Mouse (Mus musculus) thymus, adult 2 months (tissue): ENCODE data around the gene Rnase12. TPM values are rescaled to one million over a fixed set of nuclear protein-coding genes. Genes with fewer than 3 reads are reported as not detected.

Source experiments
- DNase-seq: peaks from one replicate; pipeline ENCODE4 v3.0.0; 2021
- H3K27ac ChIP-seq: fragments of 200-500 bp; 2 replicates; pipeline ENCODE4 v1.5.1; 2012; ENCODE audit warnings: low read length, control low read depth; ENCODE audit not compliant: control insufficient read depth, insufficient read depth
- H3K27me3 ChIP-seq: fragments of 200-500 bp; 2 replicates; pipeline ENCODE4 v1.6.1; 2012; ENCODE audit warnings: mild to moderate bottlenecking, low read length, moderate library complexity, mixed read lengths; ENCODE audit not compliant: control insufficient read depth, insufficient read depth
- H3K36me3 ChIP-seq: fragments of 200-500 bp; 2 replicates; pipeline ENCODE4 v1.6.1; 2012; ENCODE audit warnings: mild to moderate bottlenecking, low read length, moderate library complexity; ENCODE audit not compliant: control insufficient read depth, insufficient read depth
- H3K4me1 ChIP-seq: fragments of 200-500 bp; replicated peaks from 2 replicates; pipeline ENCODE4 v1.6.1; 2012; ENCODE audit warnings: low read length; ENCODE audit not compliant: control insufficient read depth, insufficient read depth
- H3K4me3 ChIP-seq: fragments of 200-500 bp; 2 replicates; pipeline ENCODE4 v1.5.1; 2012; ENCODE audit warnings: mild to moderate bottlenecking, low read length, control low read depth, moderate library complexity; ENCODE audit not compliant: control insufficient read depth, insufficient read depth
- CTCF ChIP-seq: fragments of 200-500 bp; IDR thresholded peaks from 2 replicates; pipeline ENCODE4 v1.5.1; 2012; ENCODE audit warnings: mild to moderate bottlenecking, control low read depth, low read length, moderate library complexity, borderline replicate concordance; ENCODE audit not compliant: control insufficient read depth, poor library complexity, insufficient read depth; ENCODE audit errors: extremely low read depth
- POLR2A ChIP-seq: fragments of 200-500 bp; IDR thresholded peaks from 2 replicates; pipeline ENCODE4 v1.6.1; 2012; ENCODE audit warnings: mild to moderate bottlenecking, low read length, control low read depth, moderate library complexity; ENCODE audit not compliant: control insufficient read depth, poor library complexity, insufficient read depth; ENCODE audit errors: extremely low read depth
- WGBS: fragments of 180-500 bp; shearing (Covaris S2); methylation state at CpG from one replicate; pipeline ENCODE4 v1.1.7; 2018; 5-methylcytosine and 5-hydroxymethylcytosine counted together
- polyA plus RNA-seq: library from polyadenylated mRNA; depleted of rRNA; stranded (reverse); fragments of >200 nt; gene quantifications from 2 replicates; pipeline ENCODE4 v1.2.3, GENCODE M21; 2012; rRNA removed

Gene Rnase12
- polyA plus RNA-seq, 1 experiment: 0.49 TPM

DNA sequence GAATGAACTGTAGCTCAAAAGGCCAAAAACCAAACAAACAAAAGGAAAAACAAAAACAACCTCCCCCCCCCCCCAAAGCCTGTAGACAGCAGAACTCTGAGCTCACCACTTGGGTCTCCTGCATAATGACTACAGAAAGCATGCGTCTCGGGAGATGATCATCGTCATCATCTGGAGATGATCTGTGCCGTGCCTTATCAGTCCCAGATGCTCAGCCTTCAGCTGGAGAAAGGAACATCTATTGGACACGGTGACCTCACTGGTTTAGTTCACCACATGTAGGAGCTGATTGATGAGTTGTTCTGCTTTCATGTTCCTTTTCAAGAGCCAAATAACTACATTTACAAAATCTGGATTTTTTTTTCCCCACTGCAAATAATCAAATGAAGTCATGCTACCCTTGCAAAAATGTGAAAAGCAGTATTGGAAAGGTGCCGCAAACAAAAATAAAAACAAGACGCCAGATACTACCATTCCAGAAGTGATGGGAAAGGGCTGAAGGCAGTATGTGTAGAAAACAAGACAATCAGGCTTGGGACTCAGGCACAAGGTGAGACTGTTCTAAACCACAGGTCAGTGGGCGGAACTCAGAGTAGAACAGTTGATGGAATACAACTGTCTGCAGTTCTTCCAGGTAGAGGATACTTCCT lies 50.2 kb downstream of the Rnase12 start, which contains the start of gene Rnase10:
Rnase10 (plus strand) TSS at position 600 of the 650 bp plus-strand sequence.
- no peaks in the 10 kb centered on the region; the same call in 1 of the 2 replicates for H3K4me1 ChIP-seq
- no peaks in the 10 kb centered on the region for H3K27me3 ChIP-seq
- H3K4me3 ChIP-seq: no peak within 1 kb of the TSS
- H3K36me3 ChIP-seq: no peaks in the 10 kb centered on the region
- TF ChIP-seq POLR2A: no peak
- no peak for TF ChIP-seq CTCF
- 83% methylated on average over 8 of the region's 8 CpGs for WGBS
- no peak for DNase-seq
- peak within 1 kb of the TSS; percentile 13; the same call in 1 of the 2 replicates for H3K27ac ChIP-seq

Other genes with a start within 250 kb of the Rnase12 start
- gene Ccnb1ip1, start 249.9 kb downstream of the Rnase12 start, polyA plus RNA-seq: not detected in 2 replicates
- gene Parp2, start 249.8 kb downstream of the Rnase12 start, polyA plus RNA-seq: 24.6 and 25.3 TPM in 2 replicates
- 29.0 and 32.2 TPM in 2 replicates for gene Tep1, start 187.1 kb downstream of the Rnase12 start, polyA plus RNA-seq
- gene Klhl33, start 160.2 kb downstream of the Rnase12 start, polyA plus RNA-seq: 0.31 and 1.0 TPM in 2 replicates
- gene Osgep, start 132.8 kb downstream of the Rnase12 start, polyA plus RNA-seq: 131 and 143 TPM in 2 replicates
- 44.5 and 54.1 TPM in 2 replicates for gene Apex1, start 132.7 kb downstream of the Rnase12 start, polyA plus RNA-seq
- 90.8 and 93.2 TPM in 2 replicates for gene Pip4p1, start 126.8 kb downstream of the Rnase12 start, polyA plus RNA-seq
- gene Pnp, start 126.6 kb downstream of the Rnase12 start, polyA plus RNA-seq: 29.1 and 33.6 TPM in 2 replicates
- gene Gm49342, start 113.1 kb downstream of the Rnase12 start, polyA plus RNA-seq: 20.1 and 27.8 TPM in 2 replicates
- gene Pnp2, start 101.7 kb downstream of the Rnase12 start, polyA plus RNA-seq: 0.71 and 0.93 TPM in 2 replicates
- 0.05 and 0.13 TPM in 2 replicates for gene Rnase10, start 49.9 kb downstream of the Rnase12 start, polyA plus RNA-seq
- not detected in 2 replicates for gene Rnase9, start 15.8 kb downstream of the Rnase12 start, polyA plus RNA-seq
- gene Rnase11, start 7.5 kb downstream of the Rnase12 start, polyA plus RNA-seq: not detected in 2 replicates
- 0.11 TPM in 1 of 2 replicates, not detected in the other for gene Olfr750, start 16.8 kb upstream of the Rnase12 start, polyA plus RNA-seq
- gene Rnase4, start 33.4 kb upstream of the Rnase12 start, polyA plus RNA-seq: 33.2 and 52.1 TPM in 2 replicates
- gene Ang, start 33.5 kb upstream of the Rnase12 start, polyA plus RNA-seq: 5.3 and 7.5 TPM in 2 replicates
- gene Eddm3b, start 56.8 kb upstream of the Rnase12 start, polyA plus RNA-seq: not detected in 2 replicates
- 14.2 and 19.1 TPM in 2 replicates for gene Rnase6, start 66.2 kb upstream of the Rnase12 start, polyA plus RNA-seq
- gene Rnase1, start 89.1 kb upstream of the Rnase12 start, polyA plus RNA-seq: 5.2 and 6.4 TPM in 2 replicates
- not detected in 2 replicates for gene Rnase2b, start 104.6 kb upstream of the Rnase12 start, polyA plus RNA-seq
- gene Ang2, start 141.5 kb upstream of the Rnase12 start, polyA plus RNA-seq: 0.20 and 0.45 TPM in 2 replicates
- gene Ear14, start 145.7 kb upstream of the Rnase12 start, polyA plus RNA-seq: not detected in 2 replicates
- 1.1 and 1.8 TPM in 2 replicates for gene Rnase2a, start 198.5 kb upstream of the Rnase12 start, polyA plus RNA-seq